Comparison of ENCODE assay signal across 8 mouse cellular contexts in genomic region chr4:137992890-137993289, GRCm38 (mm10). TPM values are rescaled to one million over a fixed set of nuclear protein-coding genes. Genes with fewer than 3 reads are reported as not detected.
DNase-seq lines count a peak whose midpoint lies in the region; ATAC-seq and TF ChIP-seq lines count a peak whose summit lies in the region.

Gene Eif4g3, plus strand, starts transcription at chr4:137993022.

- ATAC-seq in forebrain, postnatal 0 days, result peak; percentile 60; the same call in 1 of the 2 replicates
- ATAC-seq in hindbrain, embryonic 15.5 days (ENCODE audit: low FRiP score, low read depth), result no peak
- peak; percentile 44 for ATAC-seq in liver, postnatal 0 days

- H3K4me2 ChIP-seq in forebrain, postnatal 0 days (ENCODE audit: low read depth), result peak within 1 kb of the TSS; percentile 81
- peak within 1 kb of the TSS; percentile 70 for H3K4me2 ChIP-seq in hindbrain, embryonic 15.5 days
- H3K4me2 ChIP-seq in liver, postnatal 0 days (ENCODE audit: low read depth, low read length), result peak within 1 kb of the TSS; percentile 80

- 1% methylated on average over 39 of the region's 39 CpGs for WGBS in forebrain, postnatal 0 days
- WGBS in hindbrain, embryonic 15.5 days, result 1% methylated on average over 39 of the region's 39 CpGs
- 3% methylated on average over 39 of the region's 39 CpGs for WGBS in liver, postnatal 0 days (ENCODE audit: insufficient replicate concordance)

- no peak for DNase-seq in heart, adult 18-20 months
- DNase-seq in heart, adult 11 months, result no peak
- no peak for DNase-seq in adrenal gland, adult 2 months
- DNase-seq in forebrain, postnatal 0 days, result no peak
- no peak for DNase-seq in liver, postnatal 0 days
- DNase-seq in right cerebral cortex, adult 18-20 months, result no peak
- no peak for DNase-seq in urinary bladder, postnatal 36 days (ENCODE audit: low spot score in 2 of 2)

- no peak for TF ChIP-seq EP300 in liver, postnatal 0 days (IDR thresholded peaks at IDR 0.05; ENCODE audit: low read depth)

- 0 out of 2 replicates have a peak, but pooled peaks have one; percentile 8 for TF ChIP-seq CTCF in forebrain, postnatal 0 days (IDR thresholded peaks at IDR 0.05; ENCODE audit: low read depth)
- no peak for TF ChIP-seq CTCF in liver, postnatal 0 days (IDR thresholded peaks at IDR 0.05; ENCODE audit: low read depth)

- peak within 1 kb of the TSS; percentile 94 for H3K4me3 ChIP-seq in forebrain, postnatal 0 days (ENCODE audit: low read depth, low read length)
- H3K4me3 ChIP-seq in hindbrain, embryonic 15.5 days, result peak within 1 kb of the TSS; percentile 94
- H3K4me3 ChIP-seq in liver, postnatal 0 days (ENCODE audit: low read depth, low read length), result peak within 1 kb of the TSS; percentile 84

- no peaks in the 10 kb centered on the region for H3K9me3 ChIP-seq in forebrain, postnatal 0 days (ENCODE audit: low read length)
- no peaks in the 10 kb centered on the region for H3K9me3 ChIP-seq in hindbrain, embryonic 15.5 days
- H3K9me3 ChIP-seq in liver, postnatal 0 days (ENCODE audit: low read length), result no peaks in the 10 kb centered on the region

- no peaks in the 10 kb centered on the region for H3K27me3 ChIP-seq in forebrain, postnatal 0 days (ENCODE audit: insufficient read depth, low read length)
- H3K27me3 ChIP-seq in hindbrain, embryonic 15.5 days, result no peaks in the 10 kb centered on the region
- H3K27me3 ChIP-seq in liver, postnatal 0 days (ENCODE audit: insufficient read depth, low read length), result peaks cover 7% of the 10 kb centered on the region; the same call in 1 of the 2 replicates

- peaks cover 20% of the 10 kb centered on the region for H3K4me1 ChIP-seq in forebrain, postnatal 0 days (ENCODE audit: insufficient read depth)
- peaks cover 33% of the 10 kb centered on the region for H3K4me1 ChIP-seq in hindbrain, embryonic 15.5 days (replicated peaks)
- H3K4me1 ChIP-seq in liver, postnatal 0 days (ENCODE audit: insufficient read depth), result peaks cover 22% of the 10 kb centered on the region

- H3K9ac ChIP-seq in forebrain, postnatal 0 days, result peak within 1 kb of the TSS; percentile 99
- peak within 1 kb of the TSS; percentile 98 for H3K9ac ChIP-seq in hindbrain, embryonic 15.5 days
- peak within 1 kb of the TSS; percentile 96 for H3K9ac ChIP-seq in liver, postnatal 0 days (replicated peaks)

- H3K27ac ChIP-seq in forebrain, postnatal 0 days (ENCODE audit: low read depth, low read length), result peak within 1 kb of the TSS; percentile 94
- peak within 1 kb of the TSS; percentile 97 for H3K27ac ChIP-seq in hindbrain, embryonic 15.5 days (replicated peaks)
- H3K27ac ChIP-seq in liver, postnatal 0 days (ENCODE audit: low read depth), result peak within 1 kb of the TSS; percentile 90

- H3K36me3 ChIP-seq in forebrain, postnatal 0 days (ENCODE audit: insufficient read depth), result peaks cover under 1% of the 10 kb centered on the region; the same call in 1 of the 2 replicates
- no peaks in the 10 kb centered on the region for H3K36me3 ChIP-seq in hindbrain, embryonic 15.5 days
- H3K36me3 ChIP-seq in liver, postnatal 0 days (replicated peaks; ENCODE audit: insufficient read depth, low read length), result peaks cover 10% of the 10 kb centered on the region

RNA-seq across cellular contexts. Expression of gene Eif4g3, which starts in this region (rescaled TPM):
- total RNA-seq in heart, adult 18-20 months (2021), result 10 to 100 TPM; 38.1 to 45.7 TPM
- total RNA-seq in adrenal gland, adult 2 months (2021), result 100 to 1,000 TPM in 1 of 2 experiments, 10 to 100 TPM in 1; 69.2 to 133 TPM
- 113 and 181 TPM in 2 replicates for polyA plus RNA-seq in adrenal gland, adult 2 months (2012; rRNA removed)
- total RNA-seq in forebrain, postnatal 0 days (2014; rRNA removed), result 61.9 and 67.0 TPM in 2 replicates
- polyA plus RNA-seq in forebrain, postnatal 0 days (2015; fragmentation: Nextera tagmentation; extraction: Ambion mirVana), result 28.8 and 38.4 TPM in 2 replicates
- 49.9 and 51.0 TPM in 2 replicates for polyA plus RNA-seq in hindbrain, embryonic 15.5 days (2015; fragmentation: Nextera tagmentation; extraction: Ambion mirVana)
- polyA plus RNA-seq in liver, postnatal 0 days (2015; fragmentation: Nextera tagmentation; extraction: Ambion mirVana), result 5.8 and 5.9 TPM in 2 replicates
